Mouse (Mus musculus): ENCODE measurements around the gene Mpc1. TPM values are rescaled to one million over a fixed set of nuclear protein-coding genes. Genes with fewer than 3 reads are reported as not detected.
A peak's percentile ranks its signal among the peaks of the same experiment; 100 is the strongest.

The Mpc1 gene
- total and polyA plus RNA-seq, 3 experiments: 643 to 921 (median 699) TPM

DNA sequence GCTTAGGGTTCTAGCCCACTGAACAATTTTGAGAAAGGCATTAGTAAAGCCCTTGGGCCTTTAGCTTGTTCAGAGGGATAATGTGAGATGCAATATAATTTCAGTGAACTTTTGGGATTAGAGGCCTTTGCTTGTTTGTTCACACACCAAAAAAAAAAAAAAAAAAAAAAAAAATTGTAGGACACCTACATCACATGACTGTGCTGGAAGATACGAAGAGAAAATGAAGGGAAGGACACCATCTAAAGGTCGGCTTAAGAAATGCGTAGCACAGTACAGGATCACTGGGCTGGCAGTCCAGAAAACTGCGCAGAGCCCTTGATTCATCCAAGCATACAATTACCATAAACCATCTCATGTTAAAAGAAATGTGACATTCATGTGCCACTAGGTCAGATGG is 18.8 kb downstream of the Mpc1 start:
- H3K27ac ChIP-seq: no peak overlapping the region
- no peak for DNase-seq
- H3K27me3 ChIP-seq (ENCODE audit: control insufficient read depth, insufficient read depth, low read length): no peaks in the 10 kb centered on the region
- no peaks in the 10 kb centered on the region for H3K79me2 ChIP-seq (replicated peaks; ENCODE audit: control insufficient read depth, insufficient read depth, low read length)
- H3K9ac ChIP-seq (ENCODE audit: low read depth, low read length): no peak overlapping the region
- TF ChIP-seq EP300 (IDR thresholded peaks at IDR 0.05; ENCODE audit: insufficient read depth, low read depth, low read length): no peak
- peak; percentile 44 for TF ChIP-seq CTCF (IDR thresholded peaks at IDR 0.05)
- 83% methylated on average over 4 of the region's 4 CpGs for WGBS
- H3K36me3 ChIP-seq (ENCODE audit: control insufficient read depth, insufficient read depth, low read length): no peaks in the 10 kb centered on the region
- peaks cover 2% of the 10 kb centered on the region for H3K4me1 ChIP-seq (ENCODE audit: control insufficient read depth, insufficient read depth, low read length)
- no peak overlapping the region for H3K4me3 ChIP-seq
- intact Hi-C loops (cut with DNase I): no loop called here

DNA sequence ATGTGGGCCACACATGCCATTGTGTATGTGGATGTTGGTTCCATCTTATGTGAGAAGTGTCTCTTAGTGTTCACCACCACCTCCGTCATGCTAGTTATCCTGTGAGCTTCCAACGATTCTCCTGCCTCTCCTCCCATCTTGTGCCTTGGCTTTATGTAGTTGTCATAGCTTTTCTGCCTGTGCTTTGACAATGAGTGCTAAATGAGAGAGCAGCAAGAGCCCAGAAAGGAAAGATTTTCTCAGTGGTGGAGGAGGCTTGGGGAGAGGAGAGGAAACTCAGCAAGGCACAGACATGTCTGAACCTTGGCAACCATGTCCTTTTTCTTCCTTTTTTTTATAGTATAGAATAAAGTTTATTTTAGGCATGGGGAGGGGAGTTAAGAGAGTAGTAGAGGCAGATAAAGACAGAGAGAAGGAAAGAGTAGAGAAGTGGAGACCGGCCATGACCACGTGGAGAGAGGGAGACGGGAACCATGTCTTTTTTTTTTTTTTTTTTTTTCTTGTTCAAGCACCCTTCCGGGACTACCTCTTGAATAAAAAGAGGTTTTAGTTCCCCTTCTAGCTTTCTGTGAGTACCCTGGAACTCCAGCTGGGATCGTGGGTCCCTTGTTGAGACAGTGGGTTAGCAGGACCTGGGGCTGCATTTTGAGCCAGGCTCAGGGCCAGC is 20.2 kb downstream of the Mpc1 start:
- Histone ChIP-seq H3K27me3 (ENCODE audit: control insufficient read depth, insufficient read depth, low read length) (no peaks in the 10 kb centered on the region), H3K4me1 (ENCODE audit: control insufficient read depth, insufficient read depth, low read length) (peaks cover 2% of the 10 kb centered on the region), H3K27ac (no peak overlapping the region), H3K36me3 (ENCODE audit: control insufficient read depth, insufficient read depth, low read length) (no peaks in the 10 kb centered on the region), H3K79me2 (replicated peaks; ENCODE audit: control insufficient read depth, insufficient read depth, low read length) (no peaks in the 10 kb centered on the region), H3K9ac (ENCODE audit: low read depth, low read length) (no peak overlapping the region), H3K4me3 (no peak overlapping the region)
- WGBS: 78% methylated on average over 7 of the region's 7 CpGs
- intact Hi-C loops (cut with DNase I): no loop called here
- TF ChIP-seq POLR2A (IDR thresholded peaks at IDR 0.05; ENCODE audit: insufficient read depth, low read depth, low read length) (no peak), EP300 (IDR thresholded peaks at IDR 0.05; ENCODE audit: insufficient read depth, low read depth, low read length) (no peak)
- no peak for DNase-seq

DNA sequence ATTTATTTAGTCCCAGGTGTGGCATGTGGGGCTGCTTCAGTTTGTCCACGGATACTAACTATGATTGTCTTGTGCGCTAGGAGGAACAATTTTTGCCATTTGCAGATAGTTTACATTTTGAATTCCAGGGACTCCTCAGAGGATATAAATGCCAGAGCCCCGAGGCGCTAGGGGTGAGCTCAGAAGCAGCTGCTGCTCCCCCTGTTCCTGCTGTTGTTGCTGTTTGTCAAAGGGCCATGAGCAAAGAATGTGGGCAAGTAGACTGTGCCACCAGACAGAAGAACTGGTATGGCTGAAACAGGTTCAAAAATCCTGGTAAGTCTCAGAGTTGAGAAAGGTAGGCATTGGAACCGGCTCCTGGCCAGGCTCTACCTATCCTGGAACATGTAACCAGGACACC is 21.0 kb downstream of the Mpc1 start:
- H3K27ac ChIP-seq: no peak overlapping the region
- 84% methylated on average over 5 of the region's 5 CpGs for WGBS
- H3K9ac ChIP-seq (ENCODE audit: low read depth, low read length): no peak overlapping the region
- H3K4me1 ChIP-seq (ENCODE audit: control insufficient read depth, insufficient read depth, low read length): peaks cover 2% of the 10 kb centered on the region
- H3K4me3 ChIP-seq: no peak overlapping the region
- no peaks in the 10 kb centered on the region for H3K36me3 ChIP-seq (ENCODE audit: control insufficient read depth, insufficient read depth, low read length)
- H3K27me3 ChIP-seq (ENCODE audit: control insufficient read depth, insufficient read depth, low read length): no peaks in the 10 kb centered on the region
- no peaks in the 10 kb centered on the region for H3K79me2 ChIP-seq (replicated peaks; ENCODE audit: control insufficient read depth, insufficient read depth, low read length)
- no peak for DNase-seq
- intact Hi-C loops (cut with DNase I): no loop called here
- TF ChIP-seq EP300 (IDR thresholded peaks at IDR 0.05; ENCODE audit: insufficient read depth, low read depth, low read length) (no peak), POLR2A (IDR thresholded peaks at IDR 0.05; ENCODE audit: insufficient read depth, low read depth, low read length) (no peak), CTCF (IDR thresholded peaks at IDR 0.05) (no peak)

DNA sequence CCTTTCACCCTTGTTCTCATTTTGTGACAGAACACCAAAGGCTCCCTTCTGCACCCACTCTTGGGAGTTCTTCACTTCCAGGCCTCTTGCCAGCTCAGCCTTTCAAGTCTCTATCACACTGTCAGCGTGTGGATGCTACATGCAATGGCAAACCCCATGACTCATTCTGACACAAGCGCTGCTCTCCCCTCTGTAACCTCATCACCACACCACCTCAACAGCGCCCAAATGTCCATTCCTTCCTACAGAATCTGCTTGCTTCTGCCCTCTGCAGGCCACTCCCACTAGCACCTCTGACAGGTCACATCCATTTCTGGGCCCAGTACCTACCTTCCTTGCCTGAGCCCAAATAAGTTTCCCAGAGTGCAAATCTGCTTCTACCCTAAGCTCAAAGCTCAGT is 23.1 kb downstream of the Mpc1 start:
- H3K36me3 ChIP-seq (ENCODE audit: control insufficient read depth, insufficient read depth, low read length): no peaks in the 10 kb centered on the region
- H3K79me2 ChIP-seq (replicated peaks; ENCODE audit: control insufficient read depth, insufficient read depth, low read length): no peaks in the 10 kb centered on the region
- WGBS: 47% methylated on average over 3 of the region's 3 CpGs
- H3K27ac ChIP-seq: no peak overlapping the region
- H3K4me1 ChIP-seq (ENCODE audit: control insufficient read depth, insufficient read depth, low read length): peaks cover 2% of the 10 kb centered on the region
- DNase-seq: no peak
- H3K4me3 ChIP-seq: no peak overlapping the region
- H3K27me3 ChIP-seq (ENCODE audit: control insufficient read depth, insufficient read depth, low read length): no peaks in the 10 kb centered on the region
- TF ChIP-seq CTCF (IDR thresholded peaks at IDR 0.05) (peak; percentile 46), POLR2A (IDR thresholded peaks at IDR 0.05; ENCODE audit: insufficient read depth, low read depth, low read length) (no peak)
- intact Hi-C loops (cut with DNase I): no loop called here
- H3K9ac ChIP-seq (ENCODE audit: low read depth, low read length): no peak overlapping the region

DNA sequence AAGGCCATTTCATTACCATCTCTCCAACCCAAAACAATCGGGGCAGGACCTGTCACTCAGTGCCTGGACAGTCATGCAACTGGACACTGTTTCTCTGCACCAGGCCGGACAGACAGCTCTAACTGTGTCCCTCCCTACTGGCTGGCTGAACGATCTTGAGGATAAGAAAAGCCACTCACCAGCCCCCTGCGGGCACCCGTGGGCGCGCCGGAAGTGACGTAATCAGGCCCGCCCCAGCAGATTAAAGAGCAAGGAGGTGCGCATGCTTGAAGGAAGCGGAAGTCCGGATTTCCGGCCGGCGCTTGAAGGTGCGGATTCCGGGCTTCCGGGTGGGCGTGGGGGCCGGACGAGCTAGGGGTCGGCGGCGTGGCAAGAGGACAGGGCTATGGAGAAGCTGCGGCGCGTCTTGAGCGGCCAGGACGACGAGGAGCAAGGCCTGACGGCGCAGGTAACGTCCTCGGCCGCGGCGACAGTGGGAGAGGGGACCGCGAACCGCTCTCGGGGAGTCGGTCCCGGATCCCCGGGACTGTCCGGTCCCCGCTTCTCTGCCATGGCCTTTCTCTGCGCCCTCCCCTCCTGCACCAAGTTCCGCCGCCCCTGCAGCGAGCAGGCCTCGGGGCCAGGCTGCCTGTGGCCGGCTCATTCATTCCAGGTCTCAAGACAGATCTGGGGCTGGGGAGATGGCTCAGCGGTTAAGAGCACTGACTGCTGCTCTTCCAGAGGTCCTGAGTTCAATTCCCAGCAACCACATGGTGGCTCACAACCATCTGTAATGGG is 28.3 kb downstream of the Mpc1 start, which contains the start of gene Sft2d1:
Gene Sft2d1, plus strand, starts transcription at position 265 of the 777 bp plus-strand sequence.
- TF ChIP-seq EP300 (IDR thresholded peaks at IDR 0.05; ENCODE audit: insufficient read depth, low read depth, low read length) (no peak), POLR2A (IDR thresholded peaks at IDR 0.05; ENCODE audit: insufficient read depth, low read depth, low read length) (peak; percentile 89), CTCF (IDR thresholded peaks at IDR 0.05) (0 out of 2 replicates have a peak, but pooled peaks have one; percentile 18)
- H3K36me3 ChIP-seq (ENCODE audit: control insufficient read depth, insufficient read depth, low read length): no peaks in the 10 kb centered on the region
- intact Hi-C loops (cut with DNase I): loop anchor here (1.0 to 2.0 kb wide), 2 partner anchors 27 to 62 kb away; no protein-coding TSS in a partner anchor
- H3K27me3 ChIP-seq (ENCODE audit: control insufficient read depth, insufficient read depth, low read length): no peaks in the 10 kb centered on the region
- H3K4me3 ChIP-seq: peak within 1 kb of the TSS; percentile 96
- peaks cover 17% of the 10 kb centered on the region for H3K79me2 ChIP-seq (replicated peaks; ENCODE audit: control insufficient read depth, insufficient read depth, low read length)
- H3K9ac ChIP-seq (ENCODE audit: low read depth, low read length): peak within 1 kb of the TSS; percentile 87
- peak; percentile 96 to 98 for DNase-seq
- H3K4me1 ChIP-seq (ENCODE audit: control insufficient read depth, insufficient read depth, low read length): peaks cover 12% of the 10 kb centered on the region
- WGBS: under 1% methylated on average over 54 of the region's 54 CpGs
- H3K27ac ChIP-seq: peak within 1 kb of the TSS; percentile 75

DNA sequence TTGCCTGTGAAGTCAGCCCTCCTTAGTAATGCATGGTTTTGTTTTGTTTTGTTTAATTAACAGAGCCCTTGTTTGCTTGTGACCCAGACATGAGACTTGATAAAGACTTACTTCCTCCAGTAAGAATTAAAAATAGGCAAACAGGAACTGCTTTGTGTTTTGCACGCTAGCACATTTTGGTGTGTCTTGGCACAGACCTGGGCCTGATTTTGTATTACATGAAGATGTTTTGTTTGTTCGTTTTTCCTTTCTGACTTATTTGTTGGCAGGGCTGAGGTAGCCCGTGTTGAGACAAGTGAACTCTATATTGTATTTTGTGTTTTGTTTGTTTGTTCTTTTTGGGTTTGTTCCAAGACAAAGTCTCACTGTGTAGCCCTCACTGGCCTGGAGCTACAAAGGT is 29.0 kb downstream of the Mpc1 start:
- peaks cover 17% of the 10 kb centered on the region for H3K79me2 ChIP-seq (replicated peaks; ENCODE audit: control insufficient read depth, insufficient read depth, low read length)
- TF ChIP-seq EP300 (IDR thresholded peaks at IDR 0.05; ENCODE audit: insufficient read depth, low read depth, low read length): no peak
- TF ChIP-seq CTCF (IDR thresholded peaks at IDR 0.05): no peak
- no peak for TF ChIP-seq POLR2A (IDR thresholded peaks at IDR 0.05; ENCODE audit: insufficient read depth, low read depth, low read length)
- peak overlapping the region; percentile 75 for H3K27ac ChIP-seq
- peaks cover 12% of the 10 kb centered on the region for H3K4me1 ChIP-seq (ENCODE audit: control insufficient read depth, insufficient read depth, low read length)
- intact Hi-C loops (cut with DNase I): loop anchor here (1.0 to 2.0 kb wide), 2 partner anchors 27 to 61 kb away; no protein-coding TSS in a partner anchor
- peak in 1 of 2 experiments; percentile 20 for DNase-seq
- H3K9ac ChIP-seq (ENCODE audit: low read depth, low read length): no peak overlapping the region; the same call in 1 of the 2 replicates
- peak overlapping the region; percentile 96 for H3K4me3 ChIP-seq
- H3K27me3 ChIP-seq (ENCODE audit: control insufficient read depth, insufficient read depth, low read length): no peaks in the 10 kb centered on the region
- WGBS: 14% methylated on average over 3 of the region's 3 CpGs
- no peaks in the 10 kb centered on the region for H3K36me3 ChIP-seq (ENCODE audit: control insufficient read depth, insufficient read depth, low read length)
